Mouse (Mus musculus): ENCODE measurements around the gene Ets1. TPM values are rescaled to one million over a fixed set of nuclear protein-coding genes. Genes with fewer than 3 reads are reported as not detected.

Gene Ets1
- polyA plus RNA-seq, 1 experiment from 2014 or later: 48.1 TPM

DNA sequence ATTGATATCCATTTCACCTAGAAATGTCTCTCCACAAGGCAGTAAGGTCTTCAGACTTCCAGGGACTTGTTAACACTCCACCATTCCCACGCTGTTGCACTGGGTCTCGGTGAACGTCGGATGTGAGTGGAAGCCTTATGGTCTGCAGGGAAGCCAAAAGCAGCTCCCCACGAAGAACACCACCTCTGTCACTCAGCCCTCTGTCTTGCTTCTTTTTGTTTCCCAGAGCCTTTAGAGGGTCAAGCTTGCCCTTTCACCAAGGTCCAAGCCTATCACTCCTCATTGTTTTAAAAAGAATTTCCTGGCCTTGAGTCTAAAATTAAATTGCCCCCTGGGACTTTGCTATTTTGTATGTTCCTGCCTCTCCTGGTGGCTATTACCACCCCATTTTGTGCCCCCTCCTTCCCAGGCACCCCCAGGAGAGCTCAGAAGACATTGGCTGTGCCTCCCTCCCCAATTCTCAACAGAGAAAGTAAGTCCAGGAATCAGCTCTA lies 20.4 kb downstream of the Ets1 start:
- no peaks in the 10 kb centered on the region for H3K36me3 ChIP-seq (ENCODE audit: insufficient read depth, low read length)
- 65% methylated on average over 5 of the region's 5 CpGs for WGBS
- H3K9ac ChIP-seq (ENCODE audit: low read depth, low read length): no peak overlapping the region
- H3K4me1 ChIP-seq (replicated peaks; ENCODE audit: insufficient read depth, low read length): no peaks in the 10 kb centered on the region
- DNase-seq (ENCODE audit: low spot score): no peak
- no peaks in the 10 kb centered on the region for H3K9me3 ChIP-seq (replicated peaks; ENCODE audit: low read length)
- no peak overlapping the region for H3K4me2 ChIP-seq (ENCODE audit: low read length)
- H3K27me3 ChIP-seq (ENCODE audit: insufficient read depth, low read length): no peaks in the 10 kb centered on the region
- no peak overlapping the region for H3K4me3 ChIP-seq (replicated peaks; ENCODE audit: low read depth, low read length)
- TF ChIP-seq CTCF (IDR thresholded peaks at IDR 0.05; ENCODE audit: low read depth): no peak
- H3K27ac ChIP-seq: peak overlapping the region; percentile 84
- ATAC-seq (replicated peaks; ENCODE audit: low FRiP score, low read depth): no peak

GRCm38 (mm10) chr9:32657124-32657523 lies 21.1 kb downstream of the Ets1 start:
- no peaks in the 10 kb centered on the region for H3K27me3 ChIP-seq (ENCODE audit: insufficient read depth, low read length)
- no peaks in the 10 kb centered on the region for H3K36me3 ChIP-seq (ENCODE audit: insufficient read depth, low read length)
- TF ChIP-seq CTCF (IDR thresholded peaks at IDR 0.05; ENCODE audit: low read depth): no peak
- no peak overlapping the region for H3K9ac ChIP-seq (ENCODE audit: low read depth, low read length)
- 42% methylated on average over 2 of the region's 2 CpGs for WGBS
- H3K4me1 ChIP-seq (replicated peaks; ENCODE audit: insufficient read depth, low read length): no peaks in the 10 kb centered on the region
- no peak overlapping the region for H3K4me2 ChIP-seq (ENCODE audit: low read length)
- no peak overlapping the region for H3K4me3 ChIP-seq (replicated peaks; ENCODE audit: low read depth, low read length)
- ATAC-seq (replicated peaks; ENCODE audit: low FRiP score, low read depth) (no peak; the same call in 1 of the 2 replicates), DNase-seq (ENCODE audit: low spot score) (peak; percentile 77)
- no peaks in the 10 kb centered on the region for H3K9me3 ChIP-seq (replicated peaks; ENCODE audit: low read length)
- peak overlapping the region; percentile 84 for H3K27ac ChIP-seq

DNA sequence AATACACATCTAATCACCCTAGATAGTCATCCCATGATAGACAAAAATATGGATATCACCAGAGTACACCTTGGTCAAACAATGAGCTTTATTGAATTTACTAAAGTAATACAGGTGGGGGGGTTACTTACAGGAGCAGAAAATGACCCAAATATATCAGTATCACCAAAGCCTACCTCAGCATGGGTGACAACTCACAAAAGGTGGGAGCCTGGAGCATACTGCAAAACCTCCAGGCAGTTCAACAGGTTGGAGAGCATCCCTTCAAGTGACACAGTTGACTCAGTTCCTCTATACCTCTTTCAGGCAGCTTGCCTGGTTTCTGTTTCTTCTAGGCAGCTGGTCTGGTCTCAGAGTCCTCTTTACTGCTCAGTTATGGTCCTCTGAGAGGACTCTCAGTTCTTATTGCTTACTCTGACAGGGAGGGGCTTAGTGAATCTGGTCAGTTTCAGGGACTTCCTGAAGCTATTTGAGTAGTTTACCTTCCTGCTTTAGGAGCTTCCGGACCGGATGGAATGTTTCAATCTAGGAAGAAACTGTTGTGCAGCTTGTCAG lies 24.5 kb downstream of the Ets1 start:
- Histone ChIP-seq H3K9ac (ENCODE audit: low read depth, low read length) (no peak overlapping the region), H3K27ac (no peak overlapping the region), H3K4me3 (replicated peaks; ENCODE audit: low read depth, low read length) (no peak overlapping the region), H3K4me1 (replicated peaks; ENCODE audit: insufficient read depth, low read length) (no peaks in the 10 kb centered on the region), H3K9me3 (replicated peaks; ENCODE audit: low read length) (no peaks in the 10 kb centered on the region), H3K36me3 (ENCODE audit: insufficient read depth, low read length) (no peaks in the 10 kb centered on the region), H3K4me2 (ENCODE audit: low read length) (no peak overlapping the region), H3K27me3 (ENCODE audit: insufficient read depth, low read length) (no peaks in the 10 kb centered on the region)
- TF ChIP-seq CTCF (IDR thresholded peaks at IDR 0.05; ENCODE audit: low read depth): no peak
- 88% methylated on average over 2 of the region's 2 CpGs for WGBS
- no peak for ATAC-seq (replicated peaks; ENCODE audit: low FRiP score, low read depth)
- DNase-seq (ENCODE audit: low spot score): no peak

- no peaks in the 10 kb centered on the region for H3K27me3 ChIP-seq (ENCODE audit: insufficient read depth, low read length)
- H3K9ac ChIP-seq (ENCODE audit: low read depth, low read length): no peak overlapping the region
- no peak overlapping the region for H3K4me2 ChIP-seq (ENCODE audit: low read length)
- WGBS: 92% methylated on average over 8 of the region's 8 CpGs
- H3K4me3 ChIP-seq (replicated peaks; ENCODE audit: low read depth, low read length): no peak overlapping the region
- H3K27ac ChIP-seq: no peak overlapping the region
- TF ChIP-seq CTCF (IDR thresholded peaks at IDR 0.05; ENCODE audit: low read depth): no peak
- no peaks in the 10 kb centered on the region for H3K9me3 ChIP-seq (replicated peaks; ENCODE audit: low read length)
- no peaks in the 10 kb centered on the region for H3K4me1 ChIP-seq (replicated peaks; ENCODE audit: insufficient read depth, low read length)
- no peaks in the 10 kb centered on the region for H3K36me3 ChIP-seq (ENCODE audit: insufficient read depth, low read length)
- no peak for ATAC-seq (replicated peaks; ENCODE audit: low FRiP score, low read depth)
- DNase-seq (ENCODE audit: low spot score): no peak
Observed at GRCm38 (mm10) chr9:32661071-32661470, 25.1 kb downstream of the Ets1 start.

DNA sequence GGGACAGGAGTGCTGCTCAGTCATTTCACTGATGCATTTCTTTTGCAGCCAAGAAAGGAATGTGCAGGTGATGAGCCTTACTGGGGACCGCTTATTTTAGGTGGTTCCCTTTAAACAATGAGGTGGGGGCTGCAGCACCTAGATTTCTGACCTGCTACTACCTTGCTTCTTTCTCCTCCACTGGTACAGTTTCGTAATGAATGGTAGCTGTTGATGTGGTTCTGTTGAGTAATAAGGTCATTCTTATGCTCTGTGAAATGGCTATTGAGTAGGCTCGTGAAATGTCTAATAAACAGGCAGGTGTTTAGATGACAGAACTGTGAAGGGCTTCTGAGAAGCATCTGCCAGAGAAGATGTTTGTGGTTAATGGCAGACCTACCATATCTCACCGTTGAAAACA lies 25.5 kb downstream of the Ets1 start:
- Histone ChIP-seq H3K9ac (ENCODE audit: low read depth, low read length) (no peak overlapping the region), H3K36me3 (ENCODE audit: insufficient read depth, low read length) (no peaks in the 10 kb centered on the region), H3K27ac (no peak overlapping the region), H3K9me3 (replicated peaks; ENCODE audit: low read length) (no peaks in the 10 kb centered on the region), H3K4me1 (replicated peaks; ENCODE audit: insufficient read depth, low read length) (no peaks in the 10 kb centered on the region), H3K27me3 (ENCODE audit: insufficient read depth, low read length) (no peaks in the 10 kb centered on the region), H3K4me2 (ENCODE audit: low read length) (no peak overlapping the region), H3K4me3 (replicated peaks; ENCODE audit: low read depth, low read length) (no peak overlapping the region)
- DNase-seq (ENCODE audit: low spot score) (no peak), ATAC-seq (replicated peaks; ENCODE audit: low FRiP score, low read depth) (no peak)
- no peak for TF ChIP-seq CTCF (IDR thresholded peaks at IDR 0.05; ENCODE audit: low read depth)
- 86% methylated on average over 4 of the region's 4 CpGs for WGBS

GRCm38 (mm10) chr9:32666611-32667517 lies 30.8 kb downstream of the Ets1 start:
- Histone ChIP-seq H3K27me3 (ENCODE audit: insufficient read depth, low read length) (no peaks in the 10 kb centered on the region), H3K4me3 (replicated peaks; ENCODE audit: low read depth, low read length) (no peak overlapping the region), H3K9me3 (replicated peaks; ENCODE audit: low read length) (no peaks in the 10 kb centered on the region), H3K4me2 (ENCODE audit: low read length) (no peak overlapping the region), H3K9ac (ENCODE audit: low read depth, low read length) (no peak overlapping the region), H3K27ac (no peak overlapping the region), H3K4me1 (replicated peaks; ENCODE audit: insufficient read depth, low read length) (peaks cover 14% of the 10 kb centered on the region; the same call in 1 of the 2 replicates), H3K36me3 (ENCODE audit: insufficient read depth, low read length) (no peaks in the 10 kb centered on the region)
- DNase-seq (ENCODE audit: low spot score) (peak; percentile 83), ATAC-seq (replicated peaks; ENCODE audit: low FRiP score, low read depth) (no peak)
- TF ChIP-seq CTCF (IDR thresholded peaks at IDR 0.05; ENCODE audit: low read depth): peak; percentile 49
- 56% methylated on average over 11 of the region's 11 CpGs for WGBS
